Mouse (Mus musculus) embryonic fibroblast, embryonic 13.5 days (primary cell): ENCODE measurements around the gene Prl5a1. TPM values are rescaled to one million over a fixed set of nuclear protein-coding genes. Genes with fewer than 3 reads are reported as not detected.

ENCODE experiments used
- H3K27ac ChIP-seq: 2 replicates; pipeline ENCODE4 v1.5.1; 2012; ENCODE audit warnings: low read length, control low read depth, inconsistent platforms; ENCODE audit not compliant: insufficient read depth
- H3K4me1 ChIP-seq: 2 replicates; pipeline ENCODE4 v1.6.1; 2011; ENCODE audit warnings: low read length; ENCODE audit not compliant: control insufficient read depth, insufficient read depth
- H3K4me3 ChIP-seq: 2 replicates; pipeline ENCODE4 v1.5.1; 2011; ENCODE audit warnings: mild to moderate bottlenecking, control low read depth, low read length; ENCODE audit not compliant: insufficient read depth
- CTCF ChIP-seq: IDR thresholded peaks from 2 replicates; pipeline ENCODE4 v1.5.1; 2011; ENCODE audit warnings: mild to moderate bottlenecking, control low read depth, low read length, moderate library complexity, borderline replicate concordance; ENCODE audit not compliant: insufficient read depth
- POLR2A ChIP-seq: IDR thresholded peaks from 2 replicates; pipeline ENCODE4 v1.6.1; 2011; ENCODE audit warnings: low read depth, mild to moderate bottlenecking, control low read depth, low read length, moderate library complexity
- polyA plus RNA-seq: library from polyadenylated mRNA; stranded (reverse); fragments of >200 nt; gene quantifications from 2 replicates; pipeline ENCODE4 v1.2.4, GENCODE M21; 2011; ENCODE audit warnings: low read depth; ENCODE audit not compliant: missing spikeins, insufficient read length

The Prl5a1 gene
- polyA plus RNA-seq = not detected in 2 replicates

- no peak within 1 kb of the TSS for H3K27ac ChIP-seq
- H3K4me1 ChIP-seq = no peaks in the 10 kb centered on the region
- no peak within 1 kb of the TSS for H3K4me3 ChIP-seq
- no peak for TF ChIP-seq POLR2A
- TF ChIP-seq CTCF = no peak
Measured at GRCm38 (mm10) chr13:28142184-28142583, at the start of gene Prl5a1. Gene Prl5a1, plus strand, starts transcription at chr13:28142484.

- no peaks in the 10 kb centered on the region for H3K4me1 ChIP-seq
- TF ChIP-seq POLR2A = no peak
- TF ChIP-seq CTCF = no peak
- no peak overlapping the region for H3K4me3 ChIP-seq
- H3K27ac ChIP-seq = no peak overlapping the region
Measured at GRCm38 (mm10) chr13:28096161-28096560, 46.1 kb upstream of the Prl5a1 start.

GRCm38 (mm10) chr13:28108536-28108935 is 33.7 kb upstream of the Prl5a1 start:
- Histone ChIP-seq H3K4me3 (no peak overlapping the region), H3K27ac (no peak overlapping the region), H3K4me1 (no peaks in the 10 kb centered on the region)
- TF ChIP-seq CTCF = no peak
- TF ChIP-seq POLR2A = no peak

- Histone ChIP-seq H3K4me3 (no peak overlapping the region), H3K4me1 (no peaks in the 10 kb centered on the region), H3K27ac (no peak overlapping the region)
- no peak for TF ChIP-seq POLR2A
- no peak for TF ChIP-seq CTCF
Measured at GRCm38 (mm10) chr13:28132781-28133180, 9.5 kb upstream of the Prl5a1 start.

GRCm38 (mm10) chr13:28135790-28136189 is 6.5 kb upstream of the Prl5a1 start:
- Histone ChIP-seq H3K4me1 (no peaks in the 10 kb centered on the region), H3K4me3 (no peak overlapping the region), H3K27ac (no peak overlapping the region)
- TF ChIP-seq POLR2A (no peak), CTCF (no peak)

Other genes starting within 250 kb of the Prl5a1 start
- not detected in 2 replicates for gene Prl4a1, start 126.3 kb upstream of the Prl5a1 start, polyA plus RNA-seq
- gene Gm11361, start 115.0 kb downstream of the Prl5a1 start, polyA plus RNA-seq = not detected in 2 replicates